Mouse (Mus musculus) small intestine, adult 2 months (tissue): ENCODE measurements around the gene Acvr1b.

Experiments used
- CTCF ChIP-seq: fragments of 200-500 bp; IDR thresholded peaks from 2 replicates; pipeline ENCODE4 v1.5.1; 2012; ENCODE audit warnings: low read depth, mild to moderate bottlenecking, control low read depth, inconsistent platforms, low read length, moderate library complexity, mixed read lengths; ENCODE audit not compliant: insufficient replicate concordance, insufficient read length; ENCODE audit errors: extremely low read depth
- POLR2A ChIP-seq: fragments of 200-500 bp; IDR thresholded peaks from 2 replicates; pipeline ENCODE4 v1.6.1; 2012; ENCODE audit warnings: low read depth, mild to moderate bottlenecking, control low read depth, inconsistent platforms, low read length, moderate library complexity

DNA sequence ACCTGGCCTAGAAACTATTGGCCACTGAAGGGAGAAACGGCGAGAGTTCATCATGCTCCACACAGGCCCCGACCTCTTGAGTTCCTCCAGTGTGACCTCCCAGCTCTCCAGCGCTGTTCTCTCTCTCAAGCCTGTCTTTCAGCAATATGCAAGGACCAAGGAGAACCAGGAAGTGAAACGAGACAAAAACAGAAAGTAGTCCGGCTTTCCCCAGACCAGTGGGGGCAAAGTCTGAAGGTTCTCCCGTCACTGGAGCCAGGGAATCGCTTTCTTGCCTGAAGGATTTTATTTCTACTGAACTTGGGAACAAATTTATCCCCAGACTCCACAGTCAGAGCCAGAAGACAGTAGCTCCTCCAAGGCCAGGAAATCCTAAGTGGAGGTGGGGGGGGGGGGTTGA is 29.1 kb upstream of the Acvr1b start:
- TF ChIP-seq CTCF = no peak
- TF ChIP-seq POLR2A = no peak
